Mouse (Mus musculus) intestine, postnatal 0 days (tissue): Measurements from ENCODE around the gene Tff2. TPM values are rescaled to one million over a fixed set of nuclear protein-coding genes. Genes with fewer than 3 reads are reported as not detected.

ENCODE experiments used
- ATAC-seq: fragments of 200-750 bp; cut with Nextera tagmentation; 2 replicates; pipeline ENCODE4 v1.8.0; 2017; ENCODE audit warnings: mild to moderate bottlenecking, moderate TSS enrichment, moderate library complexity
- H3K27ac ChIP-seq: fragments of 300-500 bp; sonication (generic); 2 replicates; pipeline ENCODE4 v1.5.1; 2014; ENCODE audit warnings: mild to moderate bottlenecking, low read depth, low read length, moderate library complexity
- H3K27me3 ChIP-seq: fragments of 300-500 bp; sonication (generic); replicated peaks from 2 replicates; pipeline ENCODE4 v1.6.1; 2014; ENCODE audit warnings: low read length, mixed read lengths; ENCODE audit not compliant: control insufficient read depth, insufficient read depth
- H3K36me3 ChIP-seq: fragments of 300-500 bp; sonication (generic); 2 replicates; pipeline ENCODE4 v1.6.1; 2014; ENCODE audit warnings: mild to moderate bottlenecking, moderate library complexity; ENCODE audit not compliant: control insufficient read depth, insufficient read depth
- H3K4me1 ChIP-seq: fragments of 300-500 bp; sonication (generic); replicated peaks from 2 replicates; pipeline ENCODE4 v1.6.1; 2014; ENCODE audit warnings: antibody characterized with exemption, low read length, mixed read lengths; ENCODE audit not compliant: control insufficient read depth, insufficient read depth
- H3K4me2 ChIP-seq: fragments of 300-500 bp; sonication (generic); replicated peaks from 2 replicates; pipeline ENCODE4 v1.6.1; 2014; ENCODE audit warnings: low read depth, mild to moderate bottlenecking, moderate library complexity
- H3K4me3 ChIP-seq: fragments of 300-500 bp; sonication (generic); 2 replicates; pipeline ENCODE4 v1.5.1; 2014; ENCODE audit warnings: low read depth, low read length
- H3K9ac ChIP-seq: fragments of 300-500 bp; sonication (generic); 2 replicates; pipeline ENCODE4 v1.6.1; 2014; ENCODE audit warnings: mild to moderate bottlenecking, low read depth, low read length
- H3K9me3 ChIP-seq: fragments of 300-500 bp; sonication (generic); 2 replicates; pipeline ENCODE4 v1.6.1; 2016; ENCODE audit warnings: mixed run types; ENCODE audit not compliant: control insufficient read depth
- CTCF ChIP-seq: sonication (generic); IDR thresholded peaks from 2 replicates; pipeline ENCODE4 v1.5.1; 2016; ENCODE audit warnings: low read depth, mild to moderate bottlenecking, control low read depth, antibody characterized with exemption, moderate library complexity
- WGBS: fragments of 180-500 bp; shearing (Covaris S2); extraction: QIAGEN DNeasy Blood & Tissue Kit; methylation state at CpG from one replicate; pipeline ENCODE4 v1.1.7; 2014; 5-methylcytosine and 5-hydroxymethylcytosine counted together
- polyA plus RNA-seq: library from polyadenylated mRNA; unstranded; fragments of >200 nt; fragmentation: Nextera tagmentation; extraction: Ambion mirVana; gene quantifications from 2 replicates; pipeline ENCODE4 v1.2.1, GENCODE M21; 2015

The Tff2 gene
- polyA plus RNA-seq, 1 experiment from 2014 or later: 116 TPM

DNA sequence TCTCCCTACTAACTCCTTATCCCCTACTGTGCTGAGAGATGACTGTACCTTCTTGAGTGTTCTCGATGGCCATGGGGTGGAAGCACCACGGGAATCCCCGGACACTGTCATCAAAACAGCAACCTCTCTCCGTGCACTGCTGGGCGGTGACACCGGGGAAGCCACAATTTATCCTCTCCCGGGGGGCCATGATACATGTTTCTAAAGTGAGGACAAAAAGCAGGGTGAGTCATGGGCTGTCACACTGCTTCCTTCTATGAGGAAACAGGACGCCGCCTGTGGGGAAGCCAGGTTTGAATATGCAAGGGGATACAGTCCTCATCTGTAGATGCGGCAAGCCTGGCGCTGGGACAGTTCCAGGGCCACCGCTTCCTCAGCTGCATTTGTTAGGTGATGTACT, 18.5 kb upstream of the Tff2 start:
- TF ChIP-seq CTCF: no peak
- Histone ChIP-seq H3K36me3 (no peaks in the 10 kb centered on the region), H3K9me3 (no peaks in the 10 kb centered on the region), H3K27me3 (no peaks in the 10 kb centered on the region), H3K27ac (no peak overlapping the region), H3K4me3 (no peak overlapping the region), H3K4me2 (no peak overlapping the region), H3K4me1 (no peaks in the 10 kb centered on the region), H3K9ac (no peak overlapping the region)
- WGBS: 77% methylated on average over 12 of the region's 12 CpGs
- ATAC-seq: no peak

DNA sequence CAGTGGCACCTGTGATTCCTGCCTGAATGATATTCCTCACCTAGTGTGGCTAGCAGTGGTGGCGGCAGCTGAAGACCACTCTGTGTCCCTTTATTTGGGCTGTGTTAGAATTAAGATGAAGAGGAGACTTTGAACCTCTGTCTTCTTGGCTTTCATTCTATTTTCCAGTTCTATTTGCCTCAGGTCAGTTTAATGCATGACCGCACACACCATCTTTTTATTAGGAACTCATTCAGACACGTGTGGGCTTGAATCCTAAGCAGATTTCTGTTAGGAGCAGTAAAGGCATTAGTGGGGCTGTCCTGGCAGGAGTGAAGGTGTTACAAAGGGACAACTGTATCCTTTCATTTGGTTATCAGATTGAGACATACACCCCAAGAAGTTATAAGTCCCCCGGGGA, 16.2 kb upstream of the Tff2 start:
- TF ChIP-seq CTCF: no peak
- Histone ChIP-seq H3K36me3 (no peaks in the 10 kb centered on the region), H3K9ac (no peak overlapping the region), H3K4me2 (no peak overlapping the region), H3K9me3 (no peaks in the 10 kb centered on the region), H3K4me1 (no peaks in the 10 kb centered on the region), H3K27me3 (no peaks in the 10 kb centered on the region), H3K27ac (no peak overlapping the region), H3K4me3 (no peak overlapping the region)
- 88% methylated on average over 4 of the region's 4 CpGs for WGBS
- ATAC-seq: no peak

DNA sequence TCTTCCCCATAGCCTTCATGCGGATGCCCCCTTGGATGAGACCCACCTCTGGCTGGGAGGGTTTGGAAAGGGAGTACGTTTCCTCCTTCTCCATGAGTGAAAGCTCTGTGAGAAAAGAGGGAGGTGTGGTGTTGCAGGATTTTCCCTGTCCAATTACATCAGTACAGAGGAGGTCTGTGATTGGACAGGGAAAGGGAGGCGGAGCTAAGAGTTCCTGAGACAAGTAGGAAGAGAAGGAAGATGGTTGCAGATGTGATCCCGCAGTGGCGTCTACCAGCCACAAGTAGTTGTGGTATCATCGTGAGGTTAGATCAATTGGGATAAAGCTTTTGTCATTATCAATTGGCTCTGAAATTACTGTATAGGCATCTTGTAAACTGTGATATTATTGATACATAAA, 13.8 kb upstream of the Tff2 start:
- no peak for ATAC-seq
- Histone ChIP-seq H3K27me3 (no peaks in the 10 kb centered on the region), H3K36me3 (no peaks in the 10 kb centered on the region), H3K4me2 (no peak overlapping the region), H3K4me1 (no peaks in the 10 kb centered on the region), H3K9ac (no peak overlapping the region), H3K27ac (no peak overlapping the region), H3K9me3 (no peaks in the 10 kb centered on the region), H3K4me3 (no peak overlapping the region)
- 76% methylated on average over 6 of the region's 6 CpGs for WGBS
- no peak for TF ChIP-seq CTCF

DNA sequence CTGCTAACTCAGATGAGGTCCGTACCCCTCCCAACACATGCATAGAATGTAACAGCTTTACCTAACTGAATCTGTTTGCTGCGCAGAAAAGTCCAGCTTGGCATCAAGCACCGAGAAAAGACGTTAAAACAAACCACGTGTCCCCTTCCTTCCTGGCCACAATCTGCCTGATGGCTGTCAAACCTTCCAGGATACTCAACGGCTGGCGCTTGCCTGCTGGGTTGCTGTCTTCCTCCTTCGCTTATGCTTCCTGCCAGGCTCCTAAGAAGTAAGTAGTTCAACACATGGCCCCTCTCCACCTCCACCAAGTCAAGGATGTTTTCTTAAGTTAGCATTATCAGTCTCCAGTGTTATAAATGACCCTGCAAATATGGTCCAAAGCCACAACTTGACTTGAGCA, 9.7 kb upstream of the Tff2 start:
- no peaks in the 10 kb centered on the region for H3K36me3 ChIP-seq
- H3K4me3 ChIP-seq: no peak overlapping the region
- no peaks in the 10 kb centered on the region for H3K27me3 ChIP-seq
- H3K4me2 ChIP-seq: no peak overlapping the region
- TF ChIP-seq CTCF: no peak
- no peaks in the 10 kb centered on the region for H3K9me3 ChIP-seq
- WGBS: 60% methylated on average over 8 of the region's 8 CpGs
- no peaks in the 10 kb centered on the region for H3K4me1 ChIP-seq
- H3K9ac ChIP-seq: no peak overlapping the region
- no peak for ATAC-seq
- no peak overlapping the region for H3K27ac ChIP-seq

DNA sequence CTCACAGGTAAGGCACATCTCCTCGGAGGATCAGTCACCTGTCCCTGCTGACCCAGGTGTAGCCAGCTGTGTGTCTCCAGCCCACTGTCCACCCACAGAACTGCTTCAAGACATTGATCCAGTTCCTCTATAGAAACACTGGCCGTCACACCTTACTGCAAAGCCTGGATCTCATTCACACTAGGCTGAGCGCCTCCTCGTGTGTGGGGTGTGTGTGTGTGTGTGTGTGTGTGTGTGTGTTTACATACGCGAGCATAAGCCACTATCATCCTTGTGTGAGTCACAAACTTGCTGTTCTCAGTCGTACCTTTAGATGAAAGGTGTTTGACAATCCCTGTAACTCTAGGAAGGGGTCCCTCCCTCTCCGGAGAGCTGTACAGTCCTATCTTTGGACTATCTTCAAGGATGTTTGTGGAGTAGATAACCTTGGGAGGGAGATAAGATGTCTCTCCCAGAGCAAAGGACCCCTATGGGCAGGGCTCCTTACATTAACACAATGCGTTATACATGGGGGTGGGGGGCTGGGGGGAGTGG, 9.0 kb upstream of the Tff2 start:
- no peak for TF ChIP-seq CTCF
- no peak overlapping the region for H3K4me2 ChIP-seq
- H3K9ac ChIP-seq: no peak overlapping the region
- H3K27ac ChIP-seq: no peak overlapping the region
- no peak overlapping the region for H3K4me3 ChIP-seq
- no peaks in the 10 kb centered on the region for H3K9me3 ChIP-seq
- H3K36me3 ChIP-seq: no peaks in the 10 kb centered on the region
- H3K27me3 ChIP-seq: no peaks in the 10 kb centered on the region
- ATAC-seq: no peak
- H3K4me1 ChIP-seq: no peaks in the 10 kb centered on the region
- 45% methylated on average over 9 of the region's 9 CpGs for WGBS

DNA sequence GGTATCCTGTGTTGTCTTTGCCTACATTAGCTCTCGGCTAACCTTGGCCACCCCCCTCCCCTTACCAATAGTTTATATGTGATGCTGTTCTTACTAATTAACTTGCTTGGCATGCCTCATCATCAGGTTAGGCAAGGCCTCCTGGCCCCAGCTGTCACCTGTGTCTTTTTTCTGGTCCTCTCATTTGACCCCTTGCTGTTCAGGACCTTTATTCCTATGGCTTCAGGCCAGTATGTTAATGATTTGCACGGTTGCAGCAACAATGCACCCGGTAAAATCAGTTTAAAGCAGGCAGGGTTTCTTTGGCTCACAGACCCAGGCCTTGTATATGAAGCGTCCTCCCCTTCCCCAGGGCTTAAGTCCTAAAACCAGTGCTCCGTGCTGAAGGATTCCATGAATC, 8.4 kb upstream of the Tff2 start:
- Histone ChIP-seq H3K9me3 (no peaks in the 10 kb centered on the region), H3K4me1 (no peaks in the 10 kb centered on the region), H3K36me3 (no peaks in the 10 kb centered on the region), H3K4me3 (no peak overlapping the region), H3K27ac (no peak overlapping the region), H3K9ac (no peak overlapping the region), H3K4me2 (no peak overlapping the region), H3K27me3 (no peaks in the 10 kb centered on the region)
- 45% methylated on average over 5 of the region's 5 CpGs for WGBS
- no peak for TF ChIP-seq CTCF
- ATAC-seq: no peak

DNA sequence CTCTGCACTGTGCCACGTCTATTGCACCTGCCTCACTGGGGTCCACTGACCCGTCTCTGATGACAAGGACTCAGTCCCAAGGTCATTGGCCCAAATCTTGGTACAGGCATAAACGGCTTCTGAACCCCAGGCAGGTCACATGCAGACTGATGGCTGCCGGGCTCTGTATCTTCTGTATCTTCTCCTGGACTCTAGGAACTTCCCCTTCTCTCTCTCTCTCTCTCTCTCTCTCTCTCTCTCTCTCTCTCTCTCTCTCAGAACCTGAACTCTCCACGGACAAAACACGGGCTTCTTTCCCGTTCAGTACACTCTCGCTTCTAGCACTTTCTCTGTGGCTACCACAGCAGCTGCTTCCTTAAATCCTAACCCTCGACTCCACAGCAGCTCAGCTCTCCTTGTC, 1.9 kb upstream of the Tff2 start:
- ATAC-seq: no peak
- no peaks in the 10 kb centered on the region for H3K9me3 ChIP-seq
- H3K4me3 ChIP-seq: no peak overlapping the region
- no peaks in the 10 kb centered on the region for H3K27me3 ChIP-seq
- 74% methylated on average over 9 of the region's 9 CpGs for WGBS
- H3K4me2 ChIP-seq: no peak overlapping the region
- no peak overlapping the region for H3K27ac ChIP-seq
- TF ChIP-seq CTCF: no peak
- H3K36me3 ChIP-seq: no peaks in the 10 kb centered on the region
- H3K9ac ChIP-seq: no peak overlapping the region
- 0 out of 2 replicates have a peak, but pooled peaks cover 4% of the 10 kb centered on the region for H3K4me1 ChIP-seq
